Mouse (Mus musculus) limb, embryonic 14.5 days (tissue): ENCODE results near the gene Best1. TPM values are rescaled to one million over a fixed set of nuclear protein-coding genes. Genes with fewer than 3 reads are reported as not detected.

Source experiments
- ATAC-seq: fragments of 200-750 bp; cut with Nextera tagmentation; 2 replicates; pipeline ENCODE4 v1.8.0; 2017; ENCODE audit warnings: low read depth, moderate number of reproducible peaks, moderate TSS enrichment; ENCODE audit not compliant: low FRiP score
- DNase-seq: peaks from one replicate; pipeline ENCODE4 v3.0.0-alpha.2; 2015; ENCODE audit warnings: low spot score
- H3K27ac ChIP-seq: fragments of 300-500 bp; sonication (generic); replicated peaks from 2 replicates; pipeline ENCODE4 v1.5.1; 2014; ENCODE audit warnings: low read depth, mild to moderate bottlenecking, low read length, moderate library complexity, mixed read lengths
- H3K27me3 ChIP-seq: fragments of 300-500 bp; sonication (generic); 2 replicates; pipeline ENCODE4 v1.6.1; 2014; ENCODE audit warnings: low read length, mixed read lengths; ENCODE audit not compliant: control insufficient read depth, insufficient read depth
- H3K36me3 ChIP-seq: fragments of 300-500 bp; sonication (generic); 2 replicates; pipeline ENCODE4 v1.6.1; 2014; ENCODE audit warnings: mild to moderate bottlenecking, low read length, moderate library complexity, mixed read lengths; ENCODE audit not compliant: control insufficient read depth, insufficient read depth
- H3K4me1 ChIP-seq: fragments of 300-500 bp; sonication (generic); 2 replicates; pipeline ENCODE4 v1.6.1; 2014; ENCODE audit warnings: antibody characterized with exemption, low read length, mixed read lengths; ENCODE audit not compliant: control insufficient read depth, insufficient read depth
- H3K4me2 ChIP-seq: fragments of 300-500 bp; sonication (generic); replicated peaks from 2 replicates; pipeline ENCODE4 v1.6.1; 2014; ENCODE audit warnings: low read depth, mild to moderate bottlenecking, low read length, moderate library complexity; ENCODE audit not compliant: severe bottlenecking
- H3K4me3 ChIP-seq: fragments of 300-500 bp; sonication (generic); replicated peaks from 2 replicates; pipeline ENCODE4 v1.5.1; 2014; ENCODE audit warnings: low read length
- H3K9ac ChIP-seq: fragments of 300-500 bp; sonication (generic); 2 replicates; pipeline ENCODE4 v1.6.1; 2014; ENCODE audit warnings: mild to moderate bottlenecking, low read depth, low read length, moderate library complexity; ENCODE audit not compliant: severe bottlenecking
- H3K9me3 ChIP-seq: fragments of 300-500 bp; sonication (generic); 2 replicates; pipeline ENCODE4 v1.6.1; 2016; ENCODE audit warnings: low read length; ENCODE audit not compliant: control insufficient read depth
- POLR2A ChIP-seq: fragments of 200-500 bp; IDR thresholded peaks from 2 replicates; pipeline ENCODE4 v1.8.0; 2012; ENCODE audit warnings: inconsistent platforms, mild to moderate bottlenecking, moderate library complexity, borderline replicate concordance; ENCODE audit not compliant: insufficient read depth, insufficient read length; ENCODE audit errors: extremely low read depth
- WGBS: fragments of 180-500 bp; shearing (Covaris S2); extraction: QIAGEN DNeasy Blood & Tissue Kit; methylation state at CpG from one replicate; pipeline ENCODE4 v1.1.7; 2014; 5-methylcytosine and 5-hydroxymethylcytosine counted together
- polyA plus RNA-seq, 2 experiments: library from polyadenylated mRNA; depleted of rRNA in 1 of 2; stranded (reverse) in 1 of 2; unstranded in 1 of 2; fragments of >200 nt; fragmentation: Nextera tagmentation in 1 of 2; extraction: Ambion mirVana in 1 of 2; gene quantifications; 2 replicates each; pipeline versions ENCODE4 v1.2.1 to v1.2.3; 2012 to 2014

Gene Best1
- polyA plus RNA-seq, 2 experiments, result 1.5 to 1.7 TPM

DNA sequence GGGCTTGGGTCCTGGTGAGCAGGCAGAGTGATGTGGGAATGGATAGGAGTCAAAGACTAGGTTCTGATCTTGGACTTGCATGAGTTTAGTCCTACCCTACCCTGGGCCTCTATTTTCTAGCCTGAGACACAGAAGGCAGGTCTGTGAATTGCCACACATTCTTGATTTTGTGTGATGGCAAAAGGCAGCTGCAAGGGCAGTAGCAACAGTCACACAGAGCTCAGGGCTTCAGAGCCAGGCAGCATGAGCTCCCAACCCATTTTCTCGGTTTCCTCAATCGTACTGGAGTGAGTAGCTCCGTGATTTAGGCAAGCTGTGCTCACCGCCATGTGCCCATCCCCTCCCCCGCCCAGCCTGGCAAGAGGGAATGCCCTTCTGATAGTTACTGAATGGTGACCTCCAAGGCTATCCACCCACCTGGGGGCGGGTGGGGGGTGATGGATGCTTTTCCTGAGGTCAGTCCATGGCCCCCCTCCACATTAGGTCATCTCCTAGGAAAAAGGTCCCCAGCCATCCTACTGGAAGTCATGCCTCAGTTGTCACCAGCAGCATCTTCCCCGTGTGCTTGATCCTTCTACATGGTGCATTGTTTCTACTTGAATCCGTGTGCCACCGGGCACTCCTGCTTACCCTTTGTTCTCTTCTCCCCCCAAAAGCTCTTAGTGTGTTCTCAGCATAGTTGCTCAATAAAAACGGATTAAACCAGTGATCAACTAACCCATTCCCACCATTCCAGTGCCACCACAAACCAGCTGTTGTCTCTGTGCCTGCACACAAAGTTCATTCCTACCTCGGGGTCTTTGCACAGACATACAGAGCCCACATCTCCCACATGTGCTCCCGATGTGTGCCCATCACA lies 4.0 kb downstream of the Best1 start:
- TF ChIP-seq POLR2A, result no peak
- Histone ChIP-seq H3K4me3 (no peak overlapping the region), H3K9me3 (no peaks in the 10 kb centered on the region), H3K9ac (no peak overlapping the region), H3K36me3 (no peaks in the 10 kb centered on the region), H3K27ac (no peak overlapping the region), H3K27me3 (no peaks in the 10 kb centered on the region), H3K4me1 (peaks cover 4% of the 10 kb centered on the region; the same call in 1 of the 2 replicates), H3K4me2 (no peak overlapping the region)
- no peak for ATAC-seq
- WGBS, result 72% methylated on average over 12 of the region's 12 CpGs
- no peak for DNase-seq

DNA sequence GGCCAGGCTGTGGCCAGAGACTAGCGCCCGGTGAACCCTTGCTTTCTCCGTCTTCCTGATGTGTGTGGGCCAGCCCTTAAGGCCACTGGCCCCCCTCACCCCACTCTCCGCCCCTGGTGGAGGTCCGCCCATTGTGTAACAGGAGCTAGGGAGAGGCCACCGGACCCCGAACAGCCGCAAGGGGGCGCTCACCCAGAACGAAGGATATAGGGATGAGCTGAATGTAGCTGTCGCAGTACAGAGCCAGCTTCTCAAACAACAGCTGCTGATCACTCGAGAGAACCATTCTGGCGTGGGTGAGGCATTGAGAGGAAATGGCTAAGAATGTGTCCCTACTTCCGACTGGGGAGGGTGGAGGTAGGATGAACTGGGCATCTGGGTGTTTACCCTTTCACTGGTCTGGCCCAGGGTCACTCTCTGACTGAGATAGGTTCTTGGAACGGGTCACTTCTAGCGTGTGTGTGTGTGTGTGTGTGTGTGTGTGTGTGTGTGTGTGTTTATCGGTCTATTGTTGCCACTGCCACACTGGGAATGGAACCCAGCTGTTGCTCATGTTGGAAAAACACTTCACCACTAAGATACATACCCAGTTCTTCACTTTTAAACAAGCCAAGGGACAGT lies 8.3 kb downstream of the Best1 start:
- H3K9me3 ChIP-seq, result no peaks in the 10 kb centered on the region
- H3K4me2 ChIP-seq, result peak overlapping the region; percentile 44
- TF ChIP-seq POLR2A, result no peak
- H3K4me1 ChIP-seq, result peaks cover 4% of the 10 kb centered on the region; the same call in 1 of the 2 replicates
- H3K36me3 ChIP-seq, result no peaks in the 10 kb centered on the region
- H3K27me3 ChIP-seq, result no peaks in the 10 kb centered on the region
- ATAC-seq (peak; percentile 90), DNase-seq (peak; percentile 87)
- peak overlapping the region; percentile 31; the same call in 1 of the 2 replicates for H3K9ac ChIP-seq
- 10% methylated on average over 17 of the region's 17 CpGs for WGBS
- H3K4me3 ChIP-seq, result peak overlapping the region; percentile 31
- no peak overlapping the region for H3K27ac ChIP-seq

DNA sequence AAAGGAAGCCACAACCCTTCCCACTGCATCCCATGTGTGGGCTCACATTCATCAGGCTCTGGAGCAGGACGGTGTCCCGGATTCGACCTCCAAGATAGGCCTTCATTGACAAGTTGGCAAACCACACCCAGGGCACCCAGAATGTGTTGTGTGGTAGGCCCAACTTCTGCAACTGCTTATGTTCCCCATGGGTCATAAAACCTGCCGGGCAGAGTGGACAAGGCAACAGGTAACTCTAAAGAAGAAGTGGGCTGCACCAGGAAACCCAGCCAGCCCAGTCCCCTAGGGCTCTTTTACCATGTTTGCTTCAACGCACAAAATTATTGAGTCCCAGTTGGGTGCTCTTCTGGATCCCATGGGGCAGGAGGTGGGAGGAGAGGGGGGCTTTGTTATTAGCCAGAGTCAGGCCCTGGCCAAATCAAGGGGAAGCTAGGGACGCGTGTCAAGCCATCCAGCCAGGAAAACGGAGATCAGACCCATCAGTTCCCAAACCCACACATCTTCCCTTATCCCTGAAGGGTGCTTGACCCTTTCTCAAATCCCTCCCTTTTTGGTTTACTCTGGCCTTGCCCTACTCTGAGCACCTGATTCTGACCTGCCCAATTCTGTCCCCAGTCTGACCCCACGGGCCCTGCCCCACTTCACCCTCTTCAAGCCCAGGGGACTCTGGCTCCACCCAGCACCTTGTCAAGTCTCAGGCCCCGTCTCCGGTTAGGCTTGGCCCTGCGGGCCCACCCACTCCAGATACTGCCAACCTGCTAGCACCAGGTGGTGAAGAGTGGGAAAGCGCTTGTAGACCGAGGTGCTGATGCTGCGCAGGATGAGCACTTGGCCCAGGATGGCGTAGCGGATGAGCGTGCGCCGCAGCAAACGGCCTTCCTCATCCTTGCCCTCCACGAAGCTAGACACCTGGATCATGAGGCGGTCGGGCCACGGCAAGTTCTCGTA lies 9.1 kb downstream of the Best1 start:
- Histone ChIP-seq H3K36me3 (no peaks in the 10 kb centered on the region), H3K9ac (peak overlapping the region; percentile 31), H3K27me3 (no peaks in the 10 kb centered on the region), H3K4me1 (peaks cover 7% of the 10 kb centered on the region), H3K4me2 (peak overlapping the region; percentile 44), H3K27ac (no peak overlapping the region), H3K9me3 (no peaks in the 10 kb centered on the region), H3K4me3 (peak overlapping the region; percentile 31)
- peak; percentile 26 for ATAC-seq
- WGBS, result 43% methylated on average over 26 of the region's 26 CpGs
- DNase-seq, result no peak
- no peak for TF ChIP-seq POLR2A

DNA sequence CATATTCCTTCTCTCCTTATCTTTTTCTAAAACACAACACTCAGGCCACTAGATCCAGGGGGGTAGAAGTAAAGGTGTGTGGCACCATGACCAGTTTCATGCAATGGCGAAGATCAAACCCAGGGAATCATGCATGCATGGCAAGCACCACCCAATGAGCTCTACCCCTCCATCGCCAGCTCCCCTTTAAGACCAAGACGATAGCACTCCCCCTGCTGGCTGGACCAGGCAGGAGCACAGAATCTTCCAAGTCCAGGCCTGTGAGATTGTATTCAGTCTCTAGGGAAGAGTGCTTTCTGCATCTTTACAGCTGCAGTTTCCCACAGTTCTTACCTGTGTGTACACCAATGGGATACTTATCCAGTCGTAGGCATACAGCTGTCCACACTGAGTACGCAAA lies 10.1 kb downstream of the Best1 start:
- ATAC-seq, result no peak; the same call in 1 of the 2 replicates
- 26% methylated on average over 5 of the region's 5 CpGs for WGBS
- H3K9me3 ChIP-seq, result no peaks in the 10 kb centered on the region

DNA sequence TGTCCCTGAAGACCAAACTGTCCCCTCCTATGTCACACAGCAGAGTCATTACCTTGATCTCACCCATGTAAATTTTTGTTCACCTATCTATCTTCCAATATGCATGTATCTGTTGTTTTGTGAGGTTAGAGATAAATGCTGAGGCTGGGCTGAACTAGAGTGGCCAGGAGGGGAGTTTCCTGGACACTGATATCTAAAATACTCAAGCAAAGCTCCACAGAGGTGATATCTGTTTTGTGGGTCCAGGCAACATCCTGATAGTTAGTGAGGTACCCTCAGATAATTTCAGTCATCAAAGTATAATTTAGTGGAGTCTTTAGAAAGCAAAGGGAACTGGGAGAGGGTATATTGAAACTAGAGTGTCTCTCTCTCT lies 11.6 kb downstream of the Best1 start:
- ATAC-seq (no peak), DNase-seq (no peak)
- TF ChIP-seq POLR2A, result no peak
- H3K36me3 ChIP-seq, result peaks cover 13% of the 10 kb centered on the region
- peaks cover 10% of the 10 kb centered on the region for H3K4me1 ChIP-seq
- no peak overlapping the region for H3K4me3 ChIP-seq
- H3K4me2 ChIP-seq, result no peak overlapping the region
- no peak overlapping the region for H3K27ac ChIP-seq
- H3K27me3 ChIP-seq, result no peaks in the 10 kb centered on the region
- H3K9me3 ChIP-seq, result no peaks in the 10 kb centered on the region
- no peak overlapping the region for H3K9ac ChIP-seq

More for the DNA sequence above, 10.1 kb downstream of the Best1 start:
- TF ChIP-seq POLR2A, result no peak
- DNase-seq, result peak; percentile 61
- Histone ChIP-seq H3K4me3 (no peak overlapping the region), H3K4me1 (peaks cover 10% of the 10 kb centered on the region), H3K27ac (no peak overlapping the region), H3K9ac (no peak overlapping the region), H3K4me2 (no peak overlapping the region), H3K36me3 (no peaks in the 10 kb centered on the region), H3K27me3 (no peaks in the 10 kb centered on the region)
